Mouse (Mus musculus) CH12.LX (cell line): Measurements from ENCODE around the gene Babam2. TPM values are rescaled to one million over a fixed set of nuclear protein-coding genes. Genes with fewer than 3 reads are reported as not detected.

Experiments used
- DNase-seq: peaks from one replicate; pipeline ENCODE4 v3.0.0-alpha.2; 2013; ENCODE audit errors: extremely low read depth
- H3K27ac ChIP-seq: 2 replicates; pipeline ENCODE4 v1.5.1; 2012; ENCODE audit warnings: low read depth, mild to moderate bottlenecking, control low read depth, moderate library complexity; ENCODE audit not compliant: insufficient read depth
- H3K27me3 ChIP-seq: replicated peaks from 2 replicates; pipeline ENCODE3; 2012; ENCODE audit warnings: inconsistent platforms
- H3K36me3 ChIP-seq, 2 experiments: replicated peaks in 1 of 2; 2 replicates each; pipeline versions ENCODE3 to v1.6.1; 2012; ENCODE audit warnings: inconsistent platforms in 1 of 2, low read length in 1 of 2, mild to moderate bottlenecking in 1 of 2, mixed read lengths in 1 of 2, moderate library complexity in 1 of 2; ENCODE audit not compliant: control insufficient read depth in 1 of 2, insufficient read depth in 1 of 2
- H3K4me1 ChIP-seq, 2 experiments: 2 replicates each; pipeline ENCODE4 v1.6.1; 2012; ENCODE audit warnings: inconsistent platforms in 1 of 2, moderate library complexity in 1 of 2; ENCODE audit not compliant: insufficient read depth in 2 of 2, control insufficient read depth in 1 of 2
- H3K4me2 ChIP-seq: 2 replicates; pipeline ENCODE4 v1.6.1; 2012; ENCODE audit warnings: low read depth, mild to moderate bottlenecking, control low read depth; ENCODE audit not compliant: poor library complexity, insufficient read depth, severe bottlenecking
- H3K4me3 ChIP-seq, 3 experiments: fragments of 150-350 bp in 1 of 3; sonication (generic) in 1 of 3; replicated peaks in 1 of 3; 2 replicates each; pipeline versions ENCODE3 to v1.5.1; 2011 to 2012; ENCODE audit warnings: low read depth in 2 of 3, low read length in 2 of 3, mild to moderate bottlenecking in 2 of 3, moderate library complexity in 2 of 3, control low read depth in 1 of 3, improper control_type of control experiment in 1 of 3, inconsistent platforms in 1 of 3, mixed read lengths in 1 of 3; ENCODE audit not compliant: poor library complexity in 1 of 3
- H3K79me2 ChIP-seq: replicated peaks from 2 replicates; pipeline ENCODE4 v1.6.1; 2012; ENCODE audit warnings: mild to moderate bottlenecking, moderate library complexity; ENCODE audit not compliant: control insufficient read depth, poor library complexity, insufficient read depth, severe bottlenecking; ENCODE audit errors: extremely low read depth
- H3K9ac ChIP-seq: 2 replicates; pipeline ENCODE4 v1.6.1; 2012; ENCODE audit warnings: low read depth, mild to moderate bottlenecking, control low read depth, moderate library complexity; ENCODE audit not compliant: insufficient read depth
- H3K9me3 ChIP-seq: replicated peaks from 2 replicates; pipeline ENCODE3; 2012; ENCODE audit warnings: low read length, inconsistent platforms, mixed read lengths
- BHLHE40 ChIP-seq: IDR thresholded peaks from 2 replicates; pipeline ENCODE4 v1.6.1; 2011; ENCODE audit warnings: mild to moderate bottlenecking, low read depth, low read length, improper control_type of control experiment
- CHD1 ChIP-seq: IDR thresholded peaks from 2 replicates; pipeline ENCODE4 v1.6.1; 2012; ENCODE audit warnings: low read depth, low read length, improper control_type of control experiment, inconsistent platforms
- CHD2 ChIP-seq: IDR thresholded peaks from 2 replicates; pipeline ENCODE4 v1.6.1; 2011; ENCODE audit warnings: low read length, improper control_type of control experiment
- CTCF ChIP-seq, 2 experiments: IDR thresholded peaks in 1 of 2; conservative IDR thresholded peaks in 1 of 2; 2 replicates each; pipeline ENCODE4 v1.5.1; 2011 to 2012; ENCODE audit warnings: low read depth in 2 of 2, low read length in 2 of 2, improper control_type of control experiment in 1 of 2, inconsistent platforms in 1 of 2, mild to moderate bottlenecking in 1 of 2, moderate library complexity in 1 of 2
- E2F4 ChIP-seq: IDR thresholded peaks from 2 replicates; pipeline ENCODE4 v1.6.1; 2011; ENCODE audit warnings: low read depth, low read length, improper control_type of control experiment; ENCODE audit not compliant: insufficient replicate concordance
- ELF1 ChIP-seq: IDR thresholded peaks from 2 replicates; pipeline ENCODE4 v1.6.1; 2014; ENCODE audit warnings: low read depth, mild to moderate bottlenecking, inconsistent platforms, low read length, improper control_type of control experiment
- EP300 ChIP-seq: IDR thresholded peaks from 2 replicates; pipeline ENCODE4 v1.6.1; 2011; ENCODE audit warnings: low read length, improper control_type of control experiment
- ETS1 ChIP-seq: conservative IDR thresholded peaks from 2 replicates; pipeline ENCODE4 v1.6.1; 2012; ENCODE audit warnings: low read depth, mild to moderate bottlenecking, inconsistent platforms, low read length, improper control_type of control experiment, moderate library complexity
- GABPA ChIP-seq: IDR thresholded peaks from 2 replicates; pipeline ENCODE4 v1.6.1; 2012; ENCODE audit warnings: low read depth, low read length, improper control_type of control experiment, inconsistent platforms; ENCODE audit not compliant: insufficient replicate concordance
- HCFC1 ChIP-seq: IDR thresholded peaks from 2 replicates; pipeline ENCODE4 v1.6.1; 2012; ENCODE audit warnings: low read depth, mild to moderate bottlenecking, inconsistent platforms, low read length, improper control_type of control experiment
- IRF4 ChIP-seq: IDR thresholded peaks from 2 replicates; pipeline ENCODE4 v1.6.1; 2014; ENCODE audit warnings: low read depth, mild to moderate bottlenecking, inconsistent platforms, low read length, improper control_type of control experiment
- JUN ChIP-seq: IDR thresholded peaks from 2 replicates; pipeline ENCODE4 v1.6.1; 2011; ENCODE audit warnings: low read depth, mild to moderate bottlenecking, low read length, improper control_type of control experiment, moderate library complexity; ENCODE audit not compliant: insufficient read depth
- JUND ChIP-seq: conservative IDR thresholded peaks from 2 replicates; pipeline ENCODE4 v1.6.1; 2011; ENCODE audit warnings: low read depth, low read length, improper control_type of control experiment
- KAT2A ChIP-seq: IDR thresholded peaks from 2 replicates; pipeline ENCODE4 v1.6.1; 2012; ENCODE audit warnings: low read length, improper control_type of control experiment, inconsistent platforms; ENCODE audit not compliant: insufficient replicate concordance
- MAFK ChIP-seq: IDR thresholded peaks from 2 replicates; pipeline ENCODE4 v1.6.1; 2011; ENCODE audit warnings: low read length, improper control_type of control experiment; ENCODE audit not compliant: insufficient replicate concordance
- MAX ChIP-seq: IDR thresholded peaks from 2 replicates; pipeline ENCODE4 v1.6.1; 2011; ENCODE audit warnings: low read length, improper control_type of control experiment
- MAZ ChIP-seq: IDR thresholded peaks from 2 replicates; pipeline ENCODE4 v1.6.1; 2012; ENCODE audit warnings: low read depth, mild to moderate bottlenecking, inconsistent platforms, low read length, improper control_type of control experiment, moderate library complexity
- MEF2A ChIP-seq: IDR thresholded peaks from 2 replicates; pipeline ENCODE4 v1.6.1; 2014; ENCODE audit warnings: low read depth, mild to moderate bottlenecking, inconsistent platforms, low read length, improper control_type of control experiment, borderline replicate concordance
- MXI1 ChIP-seq: IDR thresholded peaks from 2 replicates; pipeline ENCODE4 v1.6.1; 2011; ENCODE audit warnings: mild to moderate bottlenecking, low read depth, low read length, improper control_type of control experiment
- MYC ChIP-seq: IDR thresholded peaks from 2 replicates; pipeline ENCODE4 v1.6.1; 2011; ENCODE audit warnings: low read depth, mild to moderate bottlenecking, improper control_type of control experiment, low read length
- NELFE ChIP-seq: IDR thresholded peaks from 2 replicates; pipeline ENCODE4 v1.6.1; 2011; ENCODE audit warnings: low read depth, low read length, improper control_type of control experiment
- NRF1 ChIP-seq: IDR thresholded peaks from 2 replicates; pipeline ENCODE4 v1.6.1; 2014; ENCODE audit warnings: low read depth, mild to moderate bottlenecking, inconsistent platforms, low read length, improper control_type of control experiment, moderate library complexity
- PAX5 ChIP-seq: IDR thresholded peaks from 2 replicates; pipeline ENCODE4 v1.6.1; 2012; ENCODE audit warnings: low read length, inconsistent platforms, mixed read lengths
- POLR2A ChIP-seq: IDR thresholded peaks from 2 replicates; pipeline ENCODE4 v1.6.1; 2011; ENCODE audit warnings: low read depth, mild to moderate bottlenecking, improper control_type of control experiment, low read length
- POLR2AphosphoS2 ChIP-seq: IDR thresholded peaks from 2 replicates; pipeline ENCODE4 v1.6.1; 2011; ENCODE audit warnings: low read depth, low read length, improper control_type of control experiment
- RAD21 ChIP-seq: IDR thresholded peaks from 2 replicates; pipeline ENCODE4 v1.6.1; 2011; ENCODE audit warnings: low read depth, mild to moderate bottlenecking, low read length, improper control_type of control experiment, moderate library complexity
- RCOR1 ChIP-seq: conservative IDR thresholded peaks from 2 replicates; pipeline ENCODE4 v1.6.1; 2012; ENCODE audit warnings: low read depth, mild to moderate bottlenecking, inconsistent platforms, low read length, improper control_type of control experiment
- SIN3A ChIP-seq: IDR thresholded peaks from 2 replicates; pipeline ENCODE4 v1.6.1; 2012; ENCODE audit warnings: low read length, improper control_type of control experiment, inconsistent platforms
- SMC3 ChIP-seq: IDR thresholded peaks from 2 replicates; pipeline ENCODE4 v1.6.1; 2011; ENCODE audit warnings: low read depth, low read length, improper control_type of control experiment
- TBP ChIP-seq: conservative IDR thresholded peaks from 2 replicates; pipeline ENCODE4 v1.6.1; 2011; ENCODE audit warnings: low read depth, low read length, improper control_type of control experiment
- TCF12 ChIP-seq: IDR thresholded peaks from 2 replicates; pipeline ENCODE4 v1.6.1; 2014; ENCODE audit warnings: low read depth, mild to moderate bottlenecking, inconsistent platforms, low read length, improper control_type of control experiment
- UBTF ChIP-seq: IDR thresholded peaks from 2 replicates; pipeline ENCODE4 v1.6.1; 2012; ENCODE audit warnings: low read depth, mild to moderate bottlenecking, inconsistent platforms, low read length, improper control_type of control experiment, moderate library complexity
- USF1 ChIP-seq: IDR thresholded peaks from 2 replicates; pipeline ENCODE4 v1.6.1; 2014; ENCODE audit warnings: low read depth, mild to moderate bottlenecking, inconsistent platforms, low read length, improper control_type of control experiment
- USF2 ChIP-seq: conservative IDR thresholded peaks from 2 replicates; pipeline ENCODE4 v1.6.1; 2011; ENCODE audit warnings: low read depth, low read length, improper control_type of control experiment
- ZC3H11A ChIP-seq: IDR thresholded peaks from 2 replicates; pipeline ENCODE4 v1.6.1; 2012; ENCODE audit warnings: low read depth, mild to moderate bottlenecking, inconsistent platforms, low read length, improper control_type of control experiment
- ZKSCAN1 ChIP-seq: IDR thresholded peaks from 2 replicates; pipeline ENCODE4 v1.6.1; 2012; ENCODE audit warnings: low read depth, inconsistent platforms, low read length, improper control_type of control experiment, borderline replicate concordance
- ZMIZ1 ChIP-seq: IDR thresholded peaks from 2 replicates; pipeline ENCODE4 v1.6.1; 2012; ENCODE audit warnings: low read depth, mild to moderate bottlenecking, inconsistent platforms, low read length, improper control_type of control experiment
- ZNF384 ChIP-seq: IDR thresholded peaks from 2 replicates; pipeline ENCODE4 v1.6.1; 2012; ENCODE audit warnings: low read depth, low read length, improper control_type of control experiment, inconsistent platforms
- dilution Hi-C: fragments of 300-500 bp; cut with MboI; formaldehyde crosslinking; loops from 2 replicates; pipeline ENCODE4 v1.14.3; 2020; ENCODE audit warnings: low sequenced_read_pairs; ENCODE audit not compliant: extremely low pct_unique_long_range_greater_than_20kb, extremely low pct_ligation_motif_present
- in situ Hi-C: fragments of 300-500 bp; cut with MboI; formaldehyde crosslinking; loops from 3 replicates; pipeline ENCODE4 v1.14.3; 2019; ENCODE audit warnings: low sequenced_read_pairs, low pct_ligation_motif_present, low pct_unique_long_range_greater_than_20kb, mixed read lengths
- polyA plus RNA-seq: library from polyadenylated mRNA; unstranded; fragments of >175 nt; gene quantifications from 2 replicates; pipeline ENCODE4 v1.2.1, GENCODE M21; 2012; ENCODE audit warnings: low read depth; ENCODE audit not compliant: insufficient read length
- total RNA-seq, 2 experiments: library from RNA; depleted of rRNA; stranded (reverse); fragments of 300-350 nt in 1 of 2; fragments of >200 nt in 1 of 2; gene quantifications; 2 replicates each; pipeline ENCODE4 v1.2.3; 2012 to 2014

Babam2 gene
- total and polyA plus RNA-seq, 3 experiments = 38.2 to 78.0 (median 39.8) TPM

DNA sequence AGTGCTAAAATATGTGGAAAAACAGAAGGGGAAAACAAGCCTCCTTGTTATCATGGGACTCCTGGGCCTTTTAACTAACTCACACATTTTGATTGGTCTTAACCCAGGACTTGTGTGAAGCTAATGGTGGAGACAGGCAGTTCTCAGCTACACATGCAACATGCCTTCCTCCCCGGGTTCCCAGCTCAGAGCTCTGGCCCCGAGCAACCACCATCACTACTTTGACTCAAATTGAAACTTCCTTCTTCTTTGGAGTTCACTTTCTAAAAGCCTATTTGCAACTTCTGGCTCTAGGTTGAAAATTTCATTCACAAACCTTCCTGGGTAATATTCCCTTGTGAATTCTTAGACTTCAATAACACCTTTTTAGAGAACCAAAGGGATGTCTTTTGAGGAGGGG, 315.6 kb downstream of the Babam2 start:
- DNase-seq = peak; percentile 60
- Histone ChIP-seq H3K4me1 (peaks cover 4 to 31% of the 10 kb centered on the region in 2 experiments; a peak in 3 of 4 replicates), H3K79me2 (no peaks in the 10 kb centered on the region), H3K4me2 (no peak overlapping the region), H3K4me3 (no peak overlapping the region), H3K9me3 (no peaks in the 10 kb centered on the region), H3K9ac (no peak overlapping the region), H3K27ac (no peak overlapping the region), H3K27me3 (no peaks in the 10 kb centered on the region), H3K36me3 (peaks cover 0 to 31% of the 10 kb centered on the region in 2 experiments)
- dilution Hi-C loops = no loop called here
- TF ChIP-seq POLR2AphosphoS2 (no peak), MEF2A (no peak), RAD21 (no peak; the same call in 1 of the 2 replicates), KAT2A (no peak), TBP (no peak), GABPA (no peak), MAX (no peak), SIN3A (0 out of 2 replicates have a peak, but pooled peaks have one; percentile 4), ETS1 (no peak), NELFE (no peak), ZNF384 (no peak), TCF12 (no peak), ZKSCAN1 (no peak), PAX5 (no peak), JUN (peak; percentile 54), NRF1 (no peak), USF2 (no peak), CTCF (conservative IDR thresholded peaks at IDR 0.05 in 1 of 2, IDR thresholded peaks at IDR 0.05 in 1 of 2; ENCODE audit: low read depth in 2 of 2, low read length in 2 of 2) (no peak), SMC3 (0 out of 2 replicates have a peak, but pooled peaks have one; percentile 4), MAZ (no peak), USF1 (no peak), ZMIZ1 (no peak), RCOR1 (no peak), UBTF (no peak), E2F4 (no peak), MAFK (no peak), ELF1 (no peak), IRF4 (peak; percentile 94), MXI1 (no peak), MYC (peak; percentile 62; the same call in 1 of the 2 replicates), CHD2 (no peak), ZC3H11A (no peak), JUND (peak; percentile 88), EP300 (peak; percentile 67), POLR2A (no peak), HCFC1 (no peak), CHD1 (no peak), BHLHE40 (peak; percentile 45)
- in situ Hi-C loops = no loop called here
